Mouse (Mus musculus) layer of hippocampus, postnatal 36 days (tissue): ENCODE results near the gene Klra10. TPM values are rescaled to one million over a fixed set of nuclear protein-coding genes. Genes with fewer than 3 reads are reported as not detected.
"Not testable (repeated sequence)": the region's sequence is repeated elsewhere in the genome, so short reads cannot be mapped to it uniquely, and the experiment has no call there.

Experiments used
- DNase-seq, 2 experiments: peaks; one replicate each; pipeline ENCODE4 v3.0.0; 2022
- total RNA-seq, 2 experiments: library from RNA; stranded (reverse); gene quantifications; 2 replicates each; pipeline ENCODE4 v1.2.3; 2021

Klra10 gene
- total RNA-seq, result not detected

GRCm38 (mm10) chr6:130281828-130282227 lies at the start of gene Klra10:
Gene Klra10 (minus strand): TSS chr6:130281928.
- not testable (repeated sequence) for DNase-seq

- DNase-seq, result no peak
These were observed 6.4 kb upstream of the Klra10 start for GRCm38 (mm10) chr6:130287984-130288649.

DNA sequence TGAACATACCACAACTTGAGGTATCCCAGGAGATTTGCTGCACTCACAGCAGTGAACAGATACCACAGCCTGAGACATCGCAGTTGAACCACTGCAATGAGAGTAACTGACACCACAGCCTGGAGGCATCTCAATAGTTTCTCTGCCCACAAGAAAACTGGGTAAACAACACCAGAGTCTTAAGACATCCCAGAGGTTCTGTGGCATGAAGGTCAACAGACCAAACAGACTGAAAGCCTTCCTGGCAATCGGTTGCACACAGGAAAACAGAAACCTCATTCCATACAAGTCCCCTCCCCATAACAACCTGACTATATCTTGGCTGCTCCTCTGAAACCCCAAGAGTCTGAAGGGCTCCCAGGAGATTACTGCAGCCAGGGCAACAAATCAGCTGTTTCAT lies 26.4 kb downstream of the Klra10 start:
- no peak for DNase-seq

- no peak for DNase-seq
These were observed 44.2 kb downstream of the Klra10 start for GRCm38 (mm10) chr6:130237536-130237935.

DNA sequence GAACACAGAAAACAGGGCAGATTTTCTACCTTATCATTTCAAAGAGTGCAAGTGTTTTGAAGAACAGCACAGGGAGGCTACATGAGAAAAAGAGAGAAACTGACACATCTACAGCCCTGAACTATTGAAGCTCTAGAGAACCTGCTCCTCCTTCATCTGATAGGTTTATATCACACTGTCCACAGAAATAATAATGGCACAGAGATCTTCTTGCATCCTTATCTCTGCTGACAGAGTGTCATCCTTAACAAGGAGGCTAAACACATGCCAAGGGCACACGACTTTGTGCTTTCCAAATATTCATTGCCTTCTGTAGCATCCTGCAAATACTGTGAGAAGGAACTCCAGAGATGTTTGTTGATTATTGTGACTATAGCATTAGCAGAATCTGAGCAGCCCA lies 45.1 kb downstream of the Klra10 start:
- DNase-seq, result no peak

DNA sequence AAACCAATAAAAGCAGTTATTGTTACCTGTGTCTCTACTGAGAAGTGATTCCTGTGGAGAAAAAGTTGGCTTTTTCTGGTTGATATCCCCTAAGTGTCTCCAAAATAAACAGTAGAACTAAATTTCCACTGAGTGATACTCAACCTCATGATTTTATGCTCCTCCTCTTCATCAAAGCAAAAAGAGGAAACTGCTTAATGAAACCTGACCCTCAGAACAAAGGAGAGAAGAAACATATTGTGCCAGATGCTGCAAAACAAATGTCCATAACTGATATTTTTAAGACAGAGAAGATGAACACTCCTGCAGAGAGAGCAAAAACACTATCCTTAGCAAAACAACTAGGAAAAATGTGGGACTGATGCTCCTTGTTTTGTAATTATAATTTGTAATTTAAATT lies 48.5 kb downstream of the Klra10 start, which contains the start of gene Klra7:
TSS of gene Klra7 (minus strand) at position 101 of the 400 bp plus-strand sequence.
- DNase-seq, result no peak

Other genes with a start within 250 kb of the Klra10 start
- gene Klra4, start 214.7 kb downstream of the Klra10 start, total RNA-seq, result not detected
- not detected for gene Klra8, start 152.0 kb downstream of the Klra10 start, total RNA-seq
- gene Klra9, start 88.8 kb downstream of the Klra10 start, total RNA-seq, result not detected
- gene Klra7, start 48.6 kb downstream of the Klra10 start, total RNA-seq, result not detected
- not detected for gene Klra3, start 55.6 kb upstream of the Klra10 start, total RNA-seq
- not detected for gene Klra1, start 104.9 kb upstream of the Klra10 start, total RNA-seq